Mouse (Mus musculus) MEL (cell line): ENCODE results near the gene Abca3. TPM values are rescaled to one million over a fixed set of nuclear protein-coding genes. Genes with fewer than 3 reads are reported as not detected.

Source experiments
- DNase-seq: peaks from one replicate; pipeline ENCODE4 v3.0.0; 2011; ENCODE audit warnings: low read depth, low spot score
- H3K27ac ChIP-seq: 2 replicates; pipeline ENCODE4 v1.5.1; 2012; ENCODE audit warnings: low read depth, mild to moderate bottlenecking, control low read depth, low read length, moderate library complexity; ENCODE audit not compliant: control insufficient read depth
- H3K27me3 ChIP-seq, 2 experiments: fragments of 150-350 bp in 1 of 2; sonication (generic) in 1 of 2; 2 replicates each; pipeline ENCODE4 v1.6.1; 2012; ENCODE audit warnings: low read length in 2 of 2, mild to moderate bottlenecking in 2 of 2, improper control_type of control experiment in 1 of 2, moderate library complexity in 1 of 2; ENCODE audit not compliant: insufficient read depth in 2 of 2, control insufficient read depth in 1 of 2
- H3K36me3 ChIP-seq, 2 experiments: 2 replicates each; pipeline ENCODE4 v1.6.1; 2012 to 2014; ENCODE audit warnings: low read length in 2 of 2, improper control_type of control experiment in 1 of 2, inconsistent platforms in 1 of 2, mild to moderate bottlenecking in 1 of 2; ENCODE audit not compliant: insufficient read depth in 2 of 2, control insufficient read depth in 1 of 2
- H3K4me1 ChIP-seq, 2 experiments: fragments of 150-350 bp in 1 of 2; sonication (generic) in 1 of 2; 2 replicates each; pipeline ENCODE4 v1.6.1; 2012; ENCODE audit warnings: low read length in 2 of 2, improper control_type of control experiment in 1 of 2, mild to moderate bottlenecking in 1 of 2; ENCODE audit not compliant: insufficient read depth in 2 of 2, control insufficient read depth in 1 of 2
- H3K4me3 ChIP-seq, 2 experiments: fragments of 150-350 bp in 1 of 2; sonication (generic) in 1 of 2; 2 replicates each; pipeline ENCODE4 v1.5.1; 2012; ENCODE audit warnings: low read depth in 2 of 2, low read length in 2 of 2, mild to moderate bottlenecking in 2 of 2, moderate library complexity in 2 of 2, control low read depth in 1 of 2, improper control_type of control experiment in 1 of 2; ENCODE audit not compliant: control insufficient read depth in 1 of 2, insufficient read depth in 1 of 2
- H3K79me2 ChIP-seq: 2 replicates; pipeline ENCODE4 v1.6.1; 2012; ENCODE audit warnings: mild to moderate bottlenecking, low read length, moderate library complexity; ENCODE audit not compliant: control insufficient read depth, poor library complexity, insufficient read depth
- H3K9ac ChIP-seq: 2 replicates; pipeline ENCODE4 v1.6.1; 2012; ENCODE audit warnings: low read depth, mild to moderate bottlenecking, control low read depth, low read length, moderate library complexity; ENCODE audit not compliant: control insufficient read depth, poor library complexity, severe bottlenecking
- H3K9me3 ChIP-seq: fragments of 150-350 bp; sonication (generic); replicated peaks from 2 replicates; pipeline ENCODE4 v1.6.1; 2012; ENCODE audit warnings: mild to moderate bottlenecking, low read length, improper control_type of control experiment, moderate library complexity; ENCODE audit not compliant: insufficient read depth
- BHLHE40 ChIP-seq: IDR thresholded peaks from 2 replicates; pipeline ENCODE4 v1.6.1; 2012; ENCODE audit warnings: low read depth, mild to moderate bottlenecking, inconsistent platforms, low read length, improper control_type of control experiment, borderline replicate concordance
- CHD1 ChIP-seq: IDR thresholded peaks from 2 replicates; pipeline ENCODE4 v1.6.1; 2012; ENCODE audit warnings: low read depth, mild to moderate bottlenecking, inconsistent platforms, low read length, improper control_type of control experiment
- E2F4 ChIP-seq: IDR thresholded peaks from 2 replicates; pipeline ENCODE4 v1.6.1; 2011; ENCODE audit warnings: low read depth, low read length, improper control_type of control experiment, borderline replicate concordance
- ELF1 ChIP-seq: IDR thresholded peaks from 2 replicates; pipeline ENCODE4 v1.6.1; 2014; ENCODE audit warnings: low read depth, mild to moderate bottlenecking, inconsistent platforms, low read length, improper control_type of control experiment, moderate library complexity
- EP300 ChIP-seq, 2 experiments: IDR thresholded peaks; 2 replicates each; pipeline ENCODE4 v1.6.1; 2011; ENCODE audit warnings: improper control_type of control experiment in 2 of 2, low read length in 2 of 2, low read depth in 1 of 2, mild to moderate bottlenecking in 1 of 2
- GABPA ChIP-seq: IDR thresholded peaks from 2 replicates; pipeline ENCODE4 v1.6.1; 2012; ENCODE audit warnings: low read depth, mild to moderate bottlenecking, inconsistent platforms, low read length, improper control_type of control experiment, moderate library complexity
- GATA1 ChIP-seq: IDR thresholded peaks from 2 replicates; pipeline ENCODE4 v1.6.1; 2011; ENCODE audit warnings: low read depth, low read length, improper control_type of control experiment
- HCFC1 ChIP-seq: IDR thresholded peaks from 2 replicates; pipeline ENCODE4 v1.6.1; 2012; ENCODE audit warnings: low read depth, mild to moderate bottlenecking, inconsistent platforms, low read length, improper control_type of control experiment, moderate library complexity
- KAT2A ChIP-seq: conservative IDR thresholded peaks from 2 replicates; pipeline ENCODE4 v1.6.1; 2012; ENCODE audit warnings: low read depth, low read length, improper control_type of control experiment, inconsistent platforms
- MAFK ChIP-seq: IDR thresholded peaks from 2 replicates; pipeline ENCODE4 v1.6.1; 2011; ENCODE audit warnings: low read depth, mild to moderate bottlenecking, low read length, improper control_type of control experiment, borderline replicate concordance
- MAZ ChIP-seq: IDR thresholded peaks from 2 replicates; pipeline ENCODE4 v1.6.1; 2012; ENCODE audit warnings: low read depth, mild to moderate bottlenecking, inconsistent platforms, low read length, improper control_type of control experiment
- MYB ChIP-seq: IDR thresholded peaks from 2 replicates; pipeline ENCODE4 v1.6.1; 2011; ENCODE audit warnings: mild to moderate bottlenecking, low read depth, low read length, improper control_type of control experiment
- MYC ChIP-seq: IDR thresholded peaks from 2 replicates; pipeline ENCODE4 v1.6.1; 2011; ENCODE audit warnings: low read depth, mild to moderate bottlenecking, low read length, improper control_type of control experiment, moderate library complexity
- POLR2A ChIP-seq, 2 experiments: IDR thresholded peaks; 2 replicates each; pipeline ENCODE4 v1.6.1; 2011 to 2012; ENCODE audit warnings: low read length in 2 of 2, mild to moderate bottlenecking in 2 of 2, control low read depth in 1 of 2, improper control_type of control experiment in 1 of 2, low read depth in 1 of 2, moderate library complexity in 1 of 2; ENCODE audit not compliant: control insufficient read depth in 1 of 2, insufficient read depth in 1 of 2, poor library complexity in 1 of 2
- POLR2AphosphoS2 ChIP-seq: IDR thresholded peaks from 2 replicates; pipeline ENCODE4 v1.6.1; 2011; ENCODE audit warnings: low read length, improper control_type of control experiment
- RAD21 ChIP-seq: IDR thresholded peaks from 2 replicates; pipeline ENCODE4 v1.6.1; 2011; ENCODE audit warnings: mild to moderate bottlenecking, low read depth, low read length, improper control_type of control experiment
- RCOR1 ChIP-seq: IDR thresholded peaks from 2 replicates; pipeline ENCODE4 v1.6.1; 2012; ENCODE audit warnings: low read depth, mild to moderate bottlenecking, inconsistent platforms, low read length, improper control_type of control experiment
- SMC3 ChIP-seq: IDR thresholded peaks from 2 replicates; pipeline ENCODE4 v1.6.1; 2011; ENCODE audit warnings: low read depth, low read length, improper control_type of control experiment
- TCF12 ChIP-seq: IDR thresholded peaks from 2 replicates; pipeline ENCODE4 v1.6.1; 2014; ENCODE audit warnings: low read depth, mild to moderate bottlenecking, inconsistent platforms, low read length, improper control_type of control experiment, moderate library complexity
- ZC3H11A ChIP-seq: IDR thresholded peaks from 2 replicates; pipeline ENCODE4 v1.6.1; 2012; ENCODE audit warnings: low read depth, mild to moderate bottlenecking, inconsistent platforms, low read length, improper control_type of control experiment
- ZKSCAN1 ChIP-seq: IDR thresholded peaks from 2 replicates; pipeline ENCODE4 v1.6.1; 2012; ENCODE audit warnings: low read depth, mild to moderate bottlenecking, inconsistent platforms, low read length, improper control_type of control experiment, moderate library complexity
- ZMIZ1 ChIP-seq: IDR thresholded peaks from 2 replicates; pipeline ENCODE4 v1.6.1; 2012; ENCODE audit warnings: low read depth, mild to moderate bottlenecking, inconsistent platforms, low read length, improper control_type of control experiment, moderate library complexity
- ZNF384 ChIP-seq: IDR thresholded peaks from 2 replicates; pipeline ENCODE4 v1.6.1; 2012; ENCODE audit warnings: low read depth, mild to moderate bottlenecking, inconsistent platforms, low read length, improper control_type of control experiment
- polyA plus RNA-seq, 2 experiments: library from polyadenylated mRNA; stranded (reverse) in 1 of 2; unstranded in 1 of 2; fragments of >175 nt in 1 of 2; fragments of >200 nt in 1 of 2; gene quantifications; 2 replicates each; pipeline versions ENCODE4 v1.2.1 to v1.2.4; 2012; ENCODE audit warnings: low replicate concordance in 2 of 2, low read depth in 1 of 2; ENCODE audit not compliant: insufficient read length in 2 of 2, insufficient read depth in 1 of 2, missing spikeins in 1 of 2
- total RNA-seq: library from RNA; depleted of rRNA; stranded (reverse); fragments of 300-350 nt; gene quantifications from 2 replicates; pipeline ENCODE4 v1.2.3, GENCODE M21; 2012

Gene Abca3
- total and polyA plus RNA-seq, 3 experiments, result 32.4 to 37.1 (median 36.6) TPM

- peak; percentile 23; the same call in 1 of the 2 replicates for TF ChIP-seq HCFC1
These were observed 2.2 kb downstream of the Abca3 start (continued) for GRCm38 (mm10) chr17:24353960-24354359.

DNA sequence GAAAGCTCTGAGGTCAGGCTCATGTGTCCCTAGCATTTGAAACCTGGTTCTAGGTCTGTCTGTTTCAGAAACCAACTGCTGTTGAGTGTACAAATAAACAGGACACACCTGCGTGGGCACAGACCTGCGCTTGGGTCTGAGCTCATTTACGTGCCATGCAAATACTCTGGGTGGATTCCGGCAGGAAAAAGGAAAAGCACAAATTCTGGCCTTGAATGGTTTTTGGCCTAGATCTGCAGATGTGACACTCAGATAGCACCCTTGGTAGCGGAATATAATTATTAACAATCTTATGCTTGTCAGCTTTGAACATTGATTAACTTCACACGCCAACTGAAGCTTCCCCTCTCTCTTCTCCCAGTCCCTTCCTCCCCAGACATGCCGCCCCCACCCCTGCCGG, 3.5 kb downstream of the Abca3 start:
- TF ChIP-seq TCF12 (no peak), MAFK (no peak), BHLHE40 (no peak), MYB (no peak), ZKSCAN1 (no peak), ZC3H11A (no peak), GATA1 (no peak), POLR2A (IDR thresholded peaks at IDR 0.05; ENCODE audit: control insufficient read depth in 1 of 2, insufficient read depth in 1 of 2, low read depth in 1 of 2, low read length in 2 of 2, poor library complexity in 1 of 2) (no peak), KAT2A (no peak), MAZ (no peak), POLR2AphosphoS2 (no peak)
- Histone ChIP-seq H3K4me1 (peaks cover 9 to 31% of the 10 kb centered on the region in 2 experiments), H3K27me3 (no peaks in the 10 kb centered on the region)

GRCm38 (mm10) chr17:24359006-24359405, 7.3 kb downstream of the Abca3 start:
- H3K4me3 ChIP-seq, result no peak overlapping the region
- TF ChIP-seq BHLHE40 (no peak), MYC (no peak), GABPA (no peak), ZNF384 (no peak), EP300 (IDR thresholded peaks at IDR 0.05; ENCODE audit: low read depth in 1 of 2, low read length in 2 of 2) (no peak), KAT2A (no peak), ZC3H11A (no peak), CHD1 (no peak), RAD21 (no peak), MYB (no peak), ZMIZ1 (no peak), ELF1 (no peak), RCOR1 (no peak), E2F4 (no peak), SMC3 (no peak)
- no peaks in the 10 kb centered on the region for H3K27me3 ChIP-seq
- peaks cover 3 to 17% of the 10 kb centered on the region in 2 experiments for H3K4me1 ChIP-seq
- H3K36me3 ChIP-seq, result peaks cover 13 to 14% of the 10 kb centered on the region in 2 experiments
- no peak overlapping the region for H3K9ac ChIP-seq
- no peak for DNase-seq
- H3K79me2 ChIP-seq, result peaks cover 32% of the 10 kb centered on the region
- no peaks in the 10 kb centered on the region for H3K9me3 ChIP-seq
- H3K27ac ChIP-seq, result no peak overlapping the region

More for the DNA sequence above, 3.5 kb downstream of the Abca3 start:
- H3K4me3 ChIP-seq, result no peak overlapping the region
- H3K36me3 ChIP-seq, result peaks cover 5 to 23% of the 10 kb centered on the region in 2 experiments
- no peaks in the 10 kb centered on the region for H3K9me3 ChIP-seq
- H3K79me2 ChIP-seq, result peaks cover 50% of the 10 kb centered on the region
- no peak for DNase-seq
- H3K27ac ChIP-seq, result no peak overlapping the region
- H3K9ac ChIP-seq, result no peak overlapping the region
